Mouse (Mus musculus) kidney, adult 8-10 months (tissue): Measurements from ENCODE around the gene C2cd5.

Source experiments
- DNase-seq, 2 experiments: peaks; one replicate each; pipeline ENCODE4 v3.0.0; 2022

The C2cd5 gene

DNA sequence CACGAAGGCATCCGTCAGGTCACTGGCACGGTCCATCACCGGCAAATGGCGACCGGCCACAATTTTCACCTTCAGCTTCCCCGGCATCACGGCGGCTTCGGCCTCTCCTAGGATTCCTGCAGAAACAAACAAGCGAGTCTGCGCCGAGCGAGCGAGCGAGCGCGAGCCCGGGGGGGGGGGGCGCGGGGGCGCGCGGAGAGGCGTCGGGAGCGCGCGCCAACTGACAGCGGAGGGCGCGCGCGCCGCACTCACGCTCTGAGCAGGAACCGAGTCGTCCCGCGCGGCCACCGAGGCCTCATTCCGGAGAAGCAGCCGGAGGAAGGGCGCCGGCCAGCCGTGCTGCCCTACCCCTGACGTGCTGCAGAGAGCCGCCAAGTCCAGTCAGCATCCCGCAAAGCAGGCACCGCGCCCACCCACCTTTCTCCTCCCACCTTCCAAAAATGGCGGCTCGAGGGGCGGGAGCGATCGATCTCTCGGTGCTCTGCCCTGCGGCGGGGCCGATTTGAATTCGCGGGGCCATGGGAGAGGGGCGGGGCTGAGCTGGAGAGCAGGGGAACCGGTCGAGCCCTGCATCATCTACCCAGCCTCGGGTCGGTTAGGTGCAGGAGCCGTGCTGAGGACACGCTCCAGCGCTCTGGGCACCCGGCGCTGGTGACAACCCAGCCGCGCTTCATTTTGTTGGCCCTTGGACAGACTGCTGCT, at the start of gene C2cd5:
Gene C2cd5, minus strand, starts transcription at position 461 of the 702 bp plus-strand sequence.
- peak; percentile 96 to 97 for DNase-seq

DNA sequence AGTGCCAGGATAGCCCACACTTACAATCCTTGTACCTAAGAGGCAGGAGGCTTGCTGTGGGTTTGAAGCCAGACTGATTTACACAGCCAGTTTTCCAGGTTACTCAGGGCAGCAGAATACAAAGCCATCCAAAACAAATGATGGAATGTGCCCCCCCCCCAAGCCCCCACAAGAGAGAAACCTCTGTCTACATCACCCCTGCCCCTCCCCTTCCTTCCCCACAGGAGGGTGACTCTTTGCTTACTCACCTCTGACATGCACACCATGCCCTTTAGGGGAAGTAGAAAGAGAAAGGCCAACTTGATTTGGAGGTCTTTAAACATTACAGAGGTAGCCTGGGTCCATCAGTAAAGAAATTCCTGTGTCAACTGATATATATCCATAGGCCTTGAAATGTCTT, 48.9 kb upstream of the C2cd5 start:
- no peak for DNase-seq

DNA sequence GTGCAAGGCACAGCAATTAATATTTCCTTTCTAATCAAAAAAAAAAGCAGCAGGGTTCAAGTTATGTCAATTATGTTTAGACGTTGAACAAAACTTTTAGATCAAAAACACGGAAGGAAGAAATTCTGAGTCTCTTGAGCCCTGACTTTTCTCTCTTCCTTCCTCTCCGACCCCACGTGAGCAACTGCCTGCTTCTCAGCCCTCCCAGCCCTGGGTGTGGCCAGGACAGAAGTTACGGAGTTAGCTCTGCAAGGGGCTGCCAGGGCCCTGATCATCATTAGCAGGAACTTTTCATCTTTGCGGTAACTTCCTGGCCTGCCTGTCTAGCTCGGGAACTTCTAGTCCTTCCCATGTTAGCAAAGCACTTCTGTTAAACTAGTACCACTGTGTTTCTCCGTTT, 46.8 kb upstream of the C2cd5 start:
- DNase-seq, result peak; percentile 45 to 53

DNA sequence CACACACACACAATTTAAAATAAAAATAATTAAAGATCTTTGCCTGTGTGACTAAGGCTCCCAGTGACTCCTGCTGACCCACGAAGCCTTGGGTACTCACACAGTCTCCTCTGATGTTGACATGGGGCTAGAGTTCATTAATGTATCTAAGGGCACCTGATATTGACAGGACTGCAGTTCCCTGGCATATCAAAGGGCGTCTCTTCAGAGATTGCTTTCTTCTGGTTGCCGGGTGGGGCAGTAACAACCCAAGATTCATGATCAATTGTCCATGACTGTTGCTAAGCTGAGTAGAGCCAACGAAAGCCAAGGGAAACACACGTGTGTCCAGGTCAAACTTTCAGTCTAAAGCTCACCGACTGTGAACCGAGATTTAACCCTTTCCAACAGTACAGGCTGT, 45.1 kb upstream of the C2cd5 start:
- peak; percentile 56 to 74 for DNase-seq

DNA sequence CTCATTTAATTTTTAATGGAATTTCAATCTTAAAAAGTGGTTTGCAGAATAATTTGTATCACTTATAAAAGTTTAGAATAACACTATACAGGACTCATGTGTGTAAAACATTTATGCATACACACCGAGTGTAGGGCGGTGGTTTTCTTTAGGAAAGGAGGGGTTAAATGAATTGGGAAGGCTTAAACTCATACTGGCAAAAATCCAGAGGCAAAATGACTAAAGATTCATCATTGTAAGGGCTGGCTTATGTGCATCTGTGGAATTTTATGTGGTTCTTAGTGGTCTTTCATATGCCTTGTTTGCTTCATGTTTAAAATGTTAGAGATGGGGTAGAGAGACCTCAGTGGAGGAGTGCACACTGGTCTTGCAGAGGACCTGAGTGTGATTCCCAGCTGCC, 44.6 kb upstream of the C2cd5 start:
- no peak for DNase-seq

DNA sequence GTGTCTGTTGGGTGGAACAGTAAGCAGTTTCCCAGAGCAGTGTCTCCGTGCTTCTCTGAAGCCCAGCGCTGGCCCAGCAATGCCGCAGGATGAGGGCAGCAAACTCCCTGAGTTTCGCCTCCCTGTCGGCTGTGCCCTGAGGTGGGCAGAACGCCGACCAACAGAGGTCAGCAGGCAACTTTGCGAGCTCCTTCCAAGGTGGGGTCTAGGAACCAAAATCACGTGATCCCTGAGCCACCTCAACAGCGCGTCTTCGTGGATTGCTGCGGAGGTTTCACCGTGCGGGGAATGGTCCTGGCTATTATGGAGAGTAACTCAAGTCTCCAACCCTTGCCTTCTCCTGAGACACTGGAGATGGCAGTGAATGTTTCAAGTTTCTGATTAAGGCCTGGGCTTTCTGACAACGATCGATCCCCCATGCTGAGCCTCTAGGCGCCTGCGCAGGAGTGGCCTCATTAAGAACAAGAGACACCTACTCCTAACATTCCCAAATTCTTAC, 43.9 kb upstream of the C2cd5 start:
- DNase-seq, result no peak

DNA sequence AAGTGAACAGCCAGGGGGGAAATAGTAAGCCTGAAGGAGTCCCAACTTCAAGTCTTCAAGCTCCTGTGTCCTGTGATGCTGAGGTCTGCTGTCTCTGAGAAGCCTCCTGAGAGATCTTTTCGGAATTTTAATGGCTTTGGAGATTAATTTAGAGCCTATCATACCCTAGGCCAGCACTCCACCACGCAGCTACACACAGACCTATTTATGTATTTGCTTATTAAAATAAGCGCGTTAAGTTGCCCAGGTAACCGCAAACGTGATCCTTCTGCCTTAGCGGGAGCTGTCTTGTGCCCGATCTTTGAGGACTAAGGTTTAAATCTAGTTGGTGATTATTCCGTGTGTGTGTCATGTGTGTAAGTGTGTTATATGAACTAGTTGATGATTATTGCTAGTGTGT, 43.4 kb upstream of the C2cd5 start:
- DNase-seq, result no peak

DNA sequence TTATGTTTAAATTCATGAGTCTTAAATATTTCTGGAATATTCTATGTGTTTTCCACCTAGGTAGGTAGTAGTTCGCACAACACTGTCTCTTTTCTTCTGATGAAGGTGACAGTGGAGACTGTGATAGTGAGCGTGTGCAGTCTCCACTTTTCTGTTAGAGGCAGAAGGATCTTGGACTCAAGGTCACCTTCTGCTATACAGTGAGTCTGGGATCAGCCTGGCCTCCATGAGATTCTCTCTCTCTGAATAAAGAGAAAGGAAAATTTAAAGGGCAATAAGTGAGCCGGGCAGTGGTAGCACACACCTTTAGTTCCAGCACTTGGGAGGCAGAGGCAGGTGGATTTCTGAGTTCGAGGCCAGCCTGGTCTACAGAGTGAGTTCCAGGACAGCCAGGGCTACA, 42.9 kb upstream of the C2cd5 start:
- DNase-seq, result no peak

DNA sequence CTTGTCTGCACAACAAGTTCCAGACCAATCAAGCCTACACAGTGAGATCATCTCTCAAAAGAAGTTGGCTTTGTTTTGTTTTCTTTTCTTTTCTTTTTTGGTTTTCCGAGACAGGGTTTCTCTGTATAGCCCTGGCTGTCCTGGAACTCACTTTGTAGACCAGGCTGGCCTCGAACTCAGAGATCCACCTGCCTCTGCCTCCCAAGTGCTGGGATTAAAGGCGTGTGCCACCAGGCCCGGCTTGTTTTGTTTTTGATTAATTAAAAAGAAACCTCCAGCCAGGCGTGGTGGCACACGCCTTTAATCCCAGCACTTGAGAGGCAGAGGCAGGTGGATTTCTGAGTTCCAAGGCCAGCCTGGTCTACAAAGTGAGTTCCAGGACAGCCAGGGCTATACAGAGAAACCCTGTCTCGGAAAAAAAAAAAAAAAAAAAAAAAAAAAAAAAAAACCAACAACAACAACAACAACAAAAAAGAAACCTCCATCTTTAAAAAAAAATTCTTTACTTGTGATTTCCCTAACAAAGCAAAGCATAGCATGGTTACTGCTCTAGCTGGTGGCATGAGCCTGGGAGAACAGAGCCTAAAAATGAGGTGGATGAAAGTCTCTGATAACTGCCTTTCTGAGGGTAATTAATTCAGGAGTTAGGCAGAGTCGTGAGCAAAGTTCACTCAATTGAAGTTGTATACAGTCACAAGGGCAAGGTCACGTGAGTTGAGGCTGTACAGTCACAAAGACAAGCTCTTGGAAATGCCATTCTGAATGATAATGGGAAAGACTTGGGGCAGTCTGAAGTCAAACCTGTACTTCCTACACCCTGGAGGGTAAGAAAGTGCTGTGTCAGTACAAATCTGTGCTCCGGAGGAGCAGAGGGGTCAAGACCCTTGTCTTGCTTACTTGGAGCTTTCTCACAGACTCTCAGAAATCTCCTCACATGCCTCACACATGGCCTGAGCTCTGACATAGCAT, 42.0 kb upstream of the C2cd5 start:
- peak; percentile 57 to 77 for DNase-seq

DNA sequence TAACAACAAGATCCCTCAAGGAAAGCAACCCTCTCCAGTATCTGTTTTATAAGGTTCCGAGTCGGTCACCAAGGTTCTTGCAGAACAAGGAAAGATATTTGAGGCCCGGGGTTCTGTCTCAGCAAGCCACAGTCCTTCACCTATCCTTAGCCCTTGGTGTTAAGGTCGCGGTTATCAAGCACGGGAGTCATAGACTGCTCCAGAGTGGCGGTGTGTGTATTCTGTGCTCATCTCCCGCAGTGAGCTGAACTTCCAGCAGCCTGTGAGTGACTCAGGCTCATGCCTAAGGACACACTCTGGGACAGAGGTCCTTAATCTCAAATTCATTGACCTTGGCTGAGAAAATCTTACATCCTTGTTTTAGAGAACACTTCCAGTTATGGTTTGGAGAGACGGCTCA, 40.9 kb upstream of the C2cd5 start:
- DNase-seq, result no peak

DNA sequence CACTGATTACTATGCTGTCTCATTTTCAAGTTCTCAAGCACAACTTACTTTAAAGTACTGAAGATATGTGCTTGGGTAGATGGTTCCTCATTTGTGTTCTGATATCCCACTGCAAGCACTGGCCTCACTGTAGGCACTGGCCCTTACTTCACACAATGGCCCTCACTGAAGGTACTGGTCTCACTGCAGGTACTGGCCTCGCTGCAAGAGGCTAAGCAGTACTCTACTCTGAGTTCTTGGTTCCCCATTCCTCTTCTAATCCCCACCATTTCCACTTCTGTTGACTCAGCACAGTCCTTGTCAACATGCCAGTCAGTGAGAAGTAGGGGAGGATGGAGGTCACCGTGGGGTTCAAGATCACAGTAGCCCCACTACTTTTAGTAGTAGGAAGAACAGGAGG, 39.5 kb upstream of the C2cd5 start:
- DNase-seq, result no peak

DNA sequence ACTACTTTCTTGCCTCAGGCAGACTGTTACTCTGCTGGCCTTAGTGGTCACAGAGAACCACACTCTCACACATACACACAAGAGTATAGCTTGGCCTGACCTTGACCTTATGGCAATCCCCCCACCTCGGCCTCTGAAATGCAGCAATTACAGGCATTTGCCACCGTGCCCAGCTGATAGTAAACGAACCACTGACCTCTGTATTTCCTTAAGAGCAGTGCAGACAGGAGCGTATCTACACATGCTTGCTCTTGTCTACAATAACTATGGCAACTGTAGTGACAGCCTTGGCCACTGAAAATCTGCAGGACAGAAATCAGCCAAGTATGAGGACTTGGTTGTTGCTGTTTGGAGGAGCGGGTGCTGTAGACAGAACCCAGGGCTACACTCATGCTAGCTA, 37.4 kb upstream of the C2cd5 start:
- no peak for DNase-seq

DNA sequence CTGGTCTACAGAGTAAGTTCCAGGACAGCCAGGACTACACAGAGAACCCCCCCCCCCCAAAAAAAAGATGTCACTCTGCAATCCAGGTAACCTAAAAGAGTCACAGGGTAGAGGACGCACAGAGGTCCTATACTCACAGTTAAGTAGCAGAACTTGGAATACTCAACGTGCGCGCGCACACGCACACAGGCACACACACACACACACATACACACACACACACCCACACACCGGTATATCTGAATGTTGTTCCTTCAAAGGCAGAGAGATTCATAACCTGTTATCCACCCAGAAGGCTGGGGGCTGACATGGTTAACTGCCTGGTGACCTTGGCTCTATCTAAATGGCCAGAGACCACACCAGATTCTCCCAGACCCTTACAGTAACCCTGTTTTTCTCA, 36.7 kb upstream of the C2cd5 start:
- no peak for DNase-seq

DNA sequence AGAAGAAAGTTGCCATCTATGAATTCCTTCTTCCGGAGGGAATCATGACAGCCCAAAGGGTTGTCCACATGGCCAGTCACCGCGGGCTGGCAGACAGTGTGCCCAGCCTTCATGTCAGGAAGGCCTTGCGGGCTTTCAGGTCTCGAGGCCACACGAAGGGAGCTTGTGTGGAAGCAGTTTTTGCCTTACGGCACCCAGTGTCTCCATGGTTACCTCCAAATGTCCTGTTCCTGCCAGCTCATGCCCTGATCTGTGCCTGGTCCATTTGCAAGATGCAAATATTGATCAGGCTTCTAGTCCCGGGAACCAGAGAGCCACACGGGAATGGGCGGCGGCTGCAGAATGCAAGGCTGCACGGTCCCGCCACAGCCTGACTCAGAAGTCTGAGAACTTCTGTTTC, 35.2 kb upstream of the C2cd5 start:
- no peak for DNase-seq

DNA sequence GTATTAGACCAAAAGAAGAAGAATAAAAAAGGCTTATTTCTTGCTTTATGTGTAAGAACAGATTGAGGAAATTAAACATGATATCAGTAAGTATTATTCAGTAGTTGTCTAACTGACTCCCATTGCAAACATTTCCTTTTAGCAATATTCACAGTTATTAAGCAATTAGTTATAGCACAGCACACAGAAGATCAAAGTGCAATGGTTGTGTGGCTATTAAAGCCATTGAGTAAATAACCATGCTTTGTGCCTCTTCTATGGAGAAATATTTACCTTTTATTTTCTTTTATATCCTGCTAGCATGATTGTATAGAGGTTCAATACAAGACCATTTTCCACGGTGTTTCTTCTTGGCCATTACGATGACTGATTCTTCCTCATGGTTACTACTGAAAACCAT, 33.2 kb upstream of the C2cd5 start:
- no peak for DNase-seq

DNA sequence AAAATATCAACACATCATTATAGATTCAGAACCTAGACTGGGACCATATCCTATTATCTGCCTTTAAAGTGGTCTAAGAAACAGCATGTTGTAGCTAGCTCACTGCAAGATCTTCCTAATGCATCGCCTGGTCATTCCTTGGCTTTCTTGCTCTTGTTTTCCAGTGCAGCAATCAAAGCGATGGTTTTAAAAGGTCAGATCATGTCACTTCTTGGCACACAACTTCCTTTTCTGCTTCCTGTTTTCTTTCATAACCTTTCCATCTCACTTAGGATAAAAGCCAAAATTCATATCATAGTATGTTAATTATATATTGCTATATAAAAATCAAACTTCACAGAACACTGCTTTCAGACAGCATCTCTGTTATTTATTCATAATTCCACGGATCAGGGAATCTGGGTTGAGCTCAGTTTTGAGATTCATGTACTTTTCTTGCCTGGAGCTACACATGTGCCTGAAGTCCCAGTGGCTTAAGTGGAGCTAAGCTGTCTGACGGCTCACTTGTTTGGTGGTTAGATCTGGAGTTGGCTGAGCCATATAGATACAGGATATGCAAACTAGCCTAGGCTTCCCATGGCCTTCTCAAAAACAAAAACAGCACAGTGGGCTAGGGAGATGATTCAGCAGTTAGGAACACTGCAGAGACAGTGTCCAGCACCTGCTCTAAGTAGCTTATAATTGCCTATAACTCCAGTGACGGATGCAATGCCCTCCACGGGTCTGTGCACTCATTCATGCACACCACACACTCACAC, 32.1 kb upstream of the C2cd5 start:
- no peak for DNase-seq

DNA sequence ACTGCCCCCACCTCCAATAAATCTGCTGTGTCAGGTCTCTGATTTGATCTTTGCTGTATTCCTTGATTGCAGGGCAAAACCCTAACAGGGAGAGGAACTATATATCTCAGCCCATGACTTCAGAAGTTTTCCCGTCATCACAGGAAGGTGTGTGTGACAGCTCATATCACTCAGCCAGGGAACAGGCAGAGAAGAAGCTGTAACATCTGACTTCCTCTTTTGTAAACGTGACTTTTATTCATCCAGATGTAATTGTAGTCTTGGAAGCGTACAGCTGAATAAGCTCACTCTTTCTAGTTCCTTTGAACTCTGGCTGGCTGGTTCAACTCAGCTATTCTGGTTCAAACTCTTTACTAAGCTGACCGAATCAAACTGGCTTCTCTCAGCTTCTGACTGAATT, 30.5 kb upstream of the C2cd5 start:
- DNase-seq, result no peak

DNA sequence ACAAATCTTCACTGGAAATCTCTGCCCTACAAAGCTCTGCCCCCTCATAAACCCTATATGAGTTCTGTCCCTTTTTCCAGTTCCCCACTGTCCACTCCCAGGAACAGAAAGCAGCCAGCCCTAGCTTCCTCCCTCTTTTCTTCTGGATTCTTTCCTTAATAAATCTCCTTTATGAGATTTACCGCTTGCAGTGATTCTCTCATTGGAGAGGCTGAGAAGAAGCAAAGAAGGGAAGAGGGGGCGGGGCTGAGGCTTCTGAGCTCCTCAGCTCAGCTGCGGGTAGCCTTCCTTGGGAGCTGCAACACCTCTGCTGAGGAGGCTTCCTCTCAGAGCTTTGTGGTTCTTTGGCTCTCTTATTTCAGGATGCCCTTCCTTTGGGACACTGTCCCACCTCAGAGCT, 30.0 kb upstream of the C2cd5 start:
- no peak for DNase-seq

DNA sequence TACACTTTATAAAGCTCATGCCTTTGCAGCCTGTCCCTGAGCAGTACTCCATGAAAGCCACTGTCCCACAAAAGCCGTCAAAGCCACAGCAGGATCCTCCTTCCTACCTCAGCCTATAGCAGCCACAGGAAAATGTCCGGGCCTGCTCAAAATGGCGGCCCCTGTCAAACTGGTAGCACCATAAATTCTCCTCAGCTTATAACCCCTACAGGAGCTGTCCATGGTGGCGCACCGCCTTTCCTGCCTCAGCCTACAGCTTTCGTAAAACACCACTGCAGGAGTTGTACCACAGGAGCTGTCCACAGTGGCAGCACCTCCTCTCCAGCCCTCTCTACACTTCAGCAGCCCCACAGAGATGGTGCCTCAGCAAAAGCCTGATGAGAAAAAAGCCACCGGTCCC, 29.5 kb upstream of the C2cd5 start:
- DNase-seq, result no peak

DNA sequence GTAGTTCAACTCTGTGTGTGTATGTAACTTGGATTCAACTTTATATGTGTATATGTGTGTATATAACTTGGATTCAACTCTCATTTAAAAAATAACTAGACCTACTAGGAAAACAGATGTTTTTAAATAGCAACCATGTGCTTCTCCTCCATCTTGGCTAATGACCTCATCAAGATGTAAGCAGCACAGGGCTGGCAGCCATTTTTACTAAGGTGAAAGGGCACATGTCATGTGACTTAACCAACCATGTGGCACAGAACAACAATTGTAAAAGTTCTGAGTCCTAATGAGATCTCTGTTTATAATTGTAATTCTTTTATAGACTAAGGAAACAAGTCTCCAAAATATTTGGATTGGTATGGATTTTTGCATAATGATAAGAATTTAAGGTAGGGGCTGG, 25.8 kb upstream of the C2cd5 start:
- no peak for DNase-seq

DNA sequence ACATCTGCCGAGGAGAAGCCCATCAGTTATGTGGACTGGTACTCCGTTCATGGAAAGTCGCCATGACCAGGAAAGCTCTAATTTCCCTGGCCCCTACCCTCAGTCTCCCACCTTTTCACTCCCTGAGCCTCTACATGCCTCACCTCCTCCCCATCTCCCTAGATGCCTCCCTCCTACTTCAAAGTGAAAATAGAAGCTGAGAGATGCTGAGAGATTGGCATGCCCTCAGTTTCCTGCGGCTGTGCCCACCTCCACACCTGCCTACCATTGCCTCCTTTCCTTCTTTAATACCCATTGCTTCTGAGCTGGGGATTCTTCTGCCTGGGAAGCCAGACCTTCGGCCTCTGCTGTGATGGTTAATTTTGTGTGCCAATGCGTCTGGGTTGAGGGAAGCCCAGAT, 19.4 kb upstream of the C2cd5 start:
- DNase-seq, result no peak

DNA sequence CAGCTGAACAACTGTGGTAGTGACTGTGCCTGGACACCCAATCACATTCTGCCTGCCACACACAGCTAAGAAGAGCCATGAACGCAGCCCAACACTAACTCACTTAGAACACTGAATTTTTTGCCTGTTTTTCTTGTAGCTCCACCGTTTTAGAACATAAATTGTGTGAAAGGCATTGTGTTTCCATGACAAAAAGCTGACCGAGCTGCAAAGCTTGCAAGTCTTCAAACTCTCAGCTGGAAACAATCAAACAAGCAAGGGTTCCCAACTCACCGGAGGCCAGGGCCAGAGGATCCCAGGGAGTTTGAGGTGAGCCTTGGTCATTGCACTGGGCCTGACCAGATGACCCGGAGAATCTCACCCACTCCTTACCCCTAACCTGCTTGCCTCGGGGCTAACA, 16.8 kb upstream of the C2cd5 start:
- DNase-seq, result no peak

DNA sequence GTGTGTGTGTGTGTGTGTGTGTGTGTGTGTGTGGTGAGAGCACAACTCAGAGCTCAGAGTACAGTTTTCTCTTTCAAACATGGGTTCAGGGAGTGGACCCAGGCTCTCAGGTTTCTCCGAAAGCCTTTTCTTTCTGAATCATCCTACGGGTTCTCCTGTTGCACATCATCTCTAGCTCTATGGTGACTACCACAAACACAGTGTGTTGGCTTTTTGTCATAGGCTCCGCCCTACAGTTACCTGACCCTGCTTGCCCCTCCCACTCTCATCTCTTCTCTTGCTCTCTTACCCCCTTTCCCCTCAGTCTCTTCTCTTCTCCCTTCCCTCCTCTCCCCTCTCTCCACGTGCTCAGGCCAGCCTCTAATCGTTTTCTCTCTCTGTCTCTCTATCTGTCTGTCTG, 15.6 kb upstream of the C2cd5 start:
- no peak for DNase-seq
